Mouse (Mus musculus) kidney, postnatal 14 days (tissue): Measurements from ENCODE around the gene Gabbr2.

ENCODE experiments used
- DNase-seq: peaks from one replicate; pipeline ENCODE4 v3.0.0; 2022; ENCODE audit warnings: mixed read lengths

The Gabbr2 gene

GRCm38 (mm10) chr4:46811165-46811564, 180.5 kb downstream of the Gabbr2 start:
- no peak for DNase-seq

DNA sequence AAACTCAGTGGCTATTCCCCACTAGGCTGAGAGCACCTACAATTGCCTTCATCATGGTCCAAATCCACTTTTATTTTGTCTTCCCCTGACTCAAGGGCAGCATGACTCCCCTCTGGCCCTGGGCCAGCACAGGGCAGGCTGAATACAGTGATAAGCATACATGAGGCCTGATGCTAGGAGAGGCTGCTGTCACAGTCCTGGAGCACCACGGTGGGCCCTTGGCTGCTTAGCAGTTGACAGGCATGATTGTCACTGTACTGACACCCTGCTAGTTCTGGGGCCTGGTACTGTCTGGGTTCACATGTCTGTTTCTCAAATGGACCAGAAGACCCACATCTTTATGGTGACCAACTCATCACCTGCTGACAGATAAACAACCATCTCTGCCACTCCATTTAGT, 184.8 kb downstream of the Gabbr2 start:
- DNase-seq = no peak

DNA sequence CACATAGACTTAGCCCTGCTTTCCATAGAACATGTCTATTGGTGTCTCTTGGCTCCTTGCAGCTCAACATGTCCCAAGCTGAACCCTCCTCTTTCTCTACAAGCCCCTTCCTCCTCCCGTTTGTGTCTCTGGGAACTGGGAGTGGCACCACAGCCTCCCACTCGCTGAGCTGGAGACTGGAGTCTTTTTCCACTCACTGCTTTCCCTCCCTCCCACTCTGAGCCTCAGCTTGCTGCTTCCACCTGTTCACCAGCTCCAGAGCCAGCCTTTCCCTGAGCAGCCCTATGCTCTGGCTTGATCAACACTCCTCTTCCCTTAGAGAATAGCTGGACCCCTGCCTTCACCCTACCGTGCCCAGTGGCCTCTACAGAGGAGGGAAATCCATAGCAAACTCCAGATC, 185.8 kb downstream of the Gabbr2 start:
- DNase-seq = no peak

DNA sequence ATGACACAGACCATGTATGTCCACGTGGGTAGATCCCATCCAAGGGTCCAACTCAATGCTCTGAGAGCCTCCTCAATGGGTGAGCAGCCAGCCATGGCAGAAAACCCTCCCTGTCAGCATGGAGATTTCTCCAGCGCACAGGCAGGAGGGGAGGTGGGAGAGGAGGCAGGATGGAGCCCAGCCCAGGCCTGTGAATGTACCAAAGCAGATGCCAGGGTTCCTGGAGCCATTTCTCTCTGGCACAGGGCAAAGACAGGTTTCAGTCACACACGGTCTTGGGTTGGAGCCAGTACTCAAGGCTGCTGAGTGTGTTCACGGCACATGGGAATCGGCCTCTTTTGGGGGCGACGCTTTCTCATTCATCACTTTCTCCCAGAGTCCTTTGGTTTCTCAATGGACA, 189.3 kb downstream of the Gabbr2 start:
- DNase-seq = no peak

DNA sequence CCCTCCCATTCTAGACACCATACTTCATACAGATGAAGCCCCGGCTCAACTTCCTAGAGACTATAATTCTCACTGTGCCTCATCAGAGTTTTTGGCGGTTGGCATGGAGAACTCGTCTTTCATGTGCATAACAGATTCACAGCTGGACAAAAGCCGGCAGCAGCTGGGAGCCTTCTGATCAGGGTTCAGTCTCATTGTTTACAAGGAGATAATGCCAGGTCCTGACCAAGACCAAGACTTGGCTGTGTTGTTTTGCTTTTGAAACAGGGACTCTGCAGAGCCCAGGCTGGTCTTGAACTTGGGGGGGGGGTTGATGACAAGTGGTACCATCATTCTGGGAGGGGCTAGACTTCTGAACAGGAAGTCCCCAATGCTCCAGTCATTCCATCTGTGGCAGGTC, 191.8 kb downstream of the Gabbr2 start:
- no peak for DNase-seq

DNA sequence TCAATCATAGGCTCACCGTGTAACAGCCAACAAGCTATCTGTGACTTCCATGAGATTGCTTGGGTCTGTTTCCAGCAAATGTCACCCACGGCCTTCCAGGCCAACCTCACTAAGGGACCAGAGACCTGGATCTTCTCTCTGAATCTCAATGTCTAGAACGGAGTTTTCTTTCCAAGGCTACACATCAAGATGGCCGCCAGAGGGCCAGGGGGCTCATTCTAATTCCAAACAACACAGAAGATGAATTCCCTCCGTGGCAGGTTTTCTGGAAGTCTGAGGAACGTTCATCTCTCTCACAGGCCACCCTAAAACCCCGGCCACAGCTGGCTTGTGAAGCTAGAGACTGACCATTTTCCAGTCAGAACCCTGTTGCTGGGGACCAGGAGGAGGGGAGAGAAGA, 196.0 kb downstream of the Gabbr2 start:
- DNase-seq = no peak

GRCm38 (mm10) chr4:46794583-46794982, 197.1 kb downstream of the Gabbr2 start:
- DNase-seq = no peak

DNA sequence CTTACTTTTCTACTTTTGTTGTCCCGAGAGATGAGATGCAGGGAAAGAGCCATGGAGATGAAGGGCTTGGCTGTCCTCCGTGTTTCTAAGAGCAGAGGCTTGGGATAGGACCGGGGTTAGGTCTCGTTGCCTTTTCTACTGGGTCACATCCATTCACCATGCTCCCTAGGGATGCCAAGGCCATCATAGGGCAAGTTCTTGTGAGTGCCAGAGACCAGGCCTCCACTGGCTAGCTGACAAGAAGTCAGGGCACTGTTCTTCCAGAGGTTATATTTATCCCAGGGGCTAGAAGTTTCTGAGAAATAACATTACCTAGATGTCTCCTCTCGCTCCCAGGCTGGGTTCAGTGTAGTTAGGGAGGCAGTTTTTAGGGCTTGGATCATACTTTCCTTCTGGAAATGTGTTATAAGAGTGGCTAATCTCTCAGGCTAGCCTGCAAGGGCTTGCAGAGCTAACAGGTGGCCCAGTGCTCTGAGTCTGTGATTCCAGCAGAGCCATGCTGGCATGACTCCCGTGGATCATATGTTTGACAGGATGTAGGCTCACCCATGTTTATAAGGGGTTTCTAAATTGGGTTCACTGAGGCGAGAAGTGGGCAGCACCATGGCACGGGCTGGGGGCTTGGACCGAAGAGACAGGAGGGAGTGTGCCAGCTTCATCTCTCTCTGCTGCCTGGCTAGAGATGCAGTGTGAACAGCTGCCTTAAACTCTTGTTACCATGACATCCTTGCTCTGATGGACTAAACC, 199.2 kb downstream of the Gabbr2 start:
- DNase-seq = no peak

DNA sequence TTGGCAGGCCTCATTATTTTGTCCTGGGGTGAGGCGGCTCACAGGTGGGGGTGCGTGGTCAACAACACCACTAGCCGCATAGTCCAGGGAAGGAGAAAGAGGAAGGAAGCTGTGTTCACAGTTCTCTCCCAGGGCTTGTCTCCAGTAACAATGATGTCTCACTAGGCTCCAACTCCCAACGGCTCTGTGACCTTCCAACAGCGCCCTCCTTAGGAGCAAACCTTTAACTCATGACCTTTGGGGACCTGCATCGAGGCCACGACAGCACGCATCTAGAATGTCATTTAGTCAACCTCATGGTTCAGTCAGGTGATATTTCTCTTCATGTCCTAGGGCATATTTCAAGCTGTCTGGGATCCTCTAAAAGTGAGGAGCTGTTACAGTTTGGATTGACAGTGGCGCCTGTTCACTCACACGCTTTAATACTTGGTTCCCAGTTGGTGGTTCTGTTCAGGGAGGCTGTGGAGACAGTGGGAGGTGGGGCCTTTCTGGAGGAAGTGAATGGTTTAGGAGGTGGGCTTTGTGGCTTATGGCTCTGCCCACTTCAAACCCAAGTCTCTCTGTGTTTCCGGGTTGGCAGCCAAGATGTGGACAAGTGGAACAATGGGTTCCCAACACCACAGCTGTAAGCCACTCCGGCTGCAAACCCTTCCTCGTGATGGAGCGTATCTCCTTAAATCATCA, 200.3 kb downstream of the Gabbr2 start:
- DNase-seq = no peak

DNA sequence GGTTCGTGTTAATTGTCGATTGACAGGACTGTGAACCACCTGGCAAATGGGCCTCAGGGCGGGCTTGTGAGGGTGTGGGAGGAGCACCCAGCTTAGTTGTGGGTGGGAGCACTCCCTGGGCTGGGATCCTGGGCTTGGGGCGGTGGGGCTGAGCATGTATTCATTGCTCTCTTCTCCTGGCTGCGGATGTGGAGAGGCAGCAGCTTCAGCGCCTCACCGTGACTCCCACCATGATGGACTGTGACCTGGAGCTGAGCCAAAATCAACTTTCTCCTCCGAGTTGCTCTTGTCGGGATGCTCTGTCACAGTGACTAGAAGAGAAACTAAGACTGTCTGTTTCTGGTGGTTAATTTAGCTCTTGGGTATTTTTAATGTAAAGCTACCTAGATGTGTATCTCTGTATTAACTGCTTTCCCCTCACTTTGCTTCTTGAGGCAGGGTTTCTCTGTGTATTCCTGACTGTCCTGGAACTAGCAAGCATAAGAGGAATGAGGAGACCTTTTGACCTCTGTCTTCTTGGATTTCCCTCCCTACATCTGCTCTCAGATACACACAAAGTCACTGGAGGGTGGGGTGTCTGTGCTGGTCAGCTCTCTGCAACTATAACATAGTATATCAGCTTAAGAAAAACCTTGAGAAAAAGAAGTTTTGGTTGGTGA, 200.9 kb downstream of the Gabbr2 start:
- DNase-seq = peak; percentile 47

DNA sequence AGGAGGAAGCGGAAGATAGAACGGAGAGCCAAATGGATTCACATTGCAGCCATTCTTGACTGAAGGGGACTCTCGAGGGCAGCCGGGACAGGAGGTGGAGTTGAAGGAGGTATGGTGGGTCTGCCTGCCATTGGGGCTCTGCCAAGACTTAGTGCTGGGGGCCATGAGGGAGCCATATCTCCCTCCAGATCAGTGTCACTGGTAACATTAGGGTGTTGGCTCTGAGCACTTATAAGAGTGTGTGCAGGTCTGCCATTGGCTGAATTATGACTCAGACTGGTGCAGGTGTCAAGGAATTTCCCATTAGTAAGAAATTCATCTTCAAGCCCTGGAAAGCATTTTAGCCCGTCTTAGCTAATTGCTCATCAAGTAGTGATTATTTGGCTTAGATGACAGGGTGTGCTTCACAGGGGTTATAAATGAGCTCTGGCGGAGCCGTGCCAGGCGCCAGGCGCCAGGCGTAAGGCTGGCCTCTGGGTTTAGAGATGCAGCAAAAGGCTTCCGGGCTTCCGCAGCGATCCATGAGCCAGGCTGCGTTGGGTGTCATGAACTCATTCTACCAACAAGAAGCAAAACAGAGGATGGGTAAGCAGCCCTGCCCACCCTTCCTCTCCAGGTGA, 207.1 kb downstream of the Gabbr2 start:
- DNase-seq = no peak

DNA sequence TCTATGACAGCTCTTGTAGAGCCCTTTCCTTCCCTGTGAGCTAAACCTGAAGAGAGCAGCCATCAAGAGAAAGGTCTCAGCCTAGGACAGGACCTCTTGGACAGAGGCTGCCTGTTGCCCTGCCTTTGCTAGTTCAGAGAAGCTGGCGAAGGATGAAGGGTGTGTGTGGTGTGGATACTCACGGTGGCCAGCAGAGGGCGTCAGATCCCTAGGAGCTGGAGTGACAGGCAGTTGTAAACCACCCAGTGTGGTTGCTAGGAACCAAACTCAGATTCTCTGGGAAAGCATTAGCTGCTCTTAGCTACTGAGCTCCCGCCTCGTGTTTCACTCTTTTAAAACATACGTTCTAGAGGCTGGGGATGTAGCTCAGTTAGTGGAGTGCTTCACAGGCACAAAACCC, 210.6 kb downstream of the Gabbr2 start:
- no peak for DNase-seq

DNA sequence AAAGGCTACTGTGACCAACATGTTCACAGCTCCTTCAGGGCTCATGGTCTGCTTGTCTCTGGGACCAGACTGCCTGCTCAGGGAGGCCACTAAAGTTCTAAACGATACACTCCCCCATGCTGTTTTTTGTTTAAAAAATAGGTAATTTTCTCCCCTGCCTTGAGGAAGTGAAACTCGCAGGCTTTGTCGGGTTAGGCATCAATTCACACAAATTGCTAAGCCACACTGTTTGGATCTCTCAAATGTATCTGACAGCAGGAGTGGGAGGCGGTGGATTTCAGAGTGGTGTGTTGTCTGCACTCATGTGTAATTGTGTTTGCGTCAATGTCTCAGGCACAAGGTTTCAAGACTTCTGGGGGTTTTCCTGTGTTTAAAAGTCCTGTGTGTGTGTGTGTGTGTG, 215.7 kb downstream of the Gabbr2 start:
- DNase-seq = no peak

- DNase-seq = peak; percentile 23
These were observed 217.0 kb downstream of the Gabbr2 start for GRCm38 (mm10) chr4:46774652-46775051.

DNA sequence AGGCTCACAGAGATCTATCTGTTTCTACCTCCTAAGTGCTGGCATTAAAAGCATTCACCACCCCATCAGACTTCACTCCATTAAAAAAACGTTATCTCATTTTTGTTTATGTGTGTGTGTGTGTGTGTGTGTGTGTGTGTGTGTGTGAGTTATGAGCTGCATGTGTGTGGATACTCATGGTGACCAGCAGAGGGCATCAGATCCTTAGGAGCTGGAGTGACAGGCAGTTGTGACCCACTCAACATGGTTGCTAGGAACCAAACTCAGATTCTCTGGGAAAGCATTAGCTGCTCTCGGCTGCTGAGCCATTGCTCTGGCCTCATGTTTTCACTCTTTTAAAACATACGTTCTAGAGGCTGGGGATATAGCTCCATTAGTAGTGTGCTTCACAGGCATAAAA, 218.4 kb downstream of the Gabbr2 start:
- no peak for DNase-seq

DNA sequence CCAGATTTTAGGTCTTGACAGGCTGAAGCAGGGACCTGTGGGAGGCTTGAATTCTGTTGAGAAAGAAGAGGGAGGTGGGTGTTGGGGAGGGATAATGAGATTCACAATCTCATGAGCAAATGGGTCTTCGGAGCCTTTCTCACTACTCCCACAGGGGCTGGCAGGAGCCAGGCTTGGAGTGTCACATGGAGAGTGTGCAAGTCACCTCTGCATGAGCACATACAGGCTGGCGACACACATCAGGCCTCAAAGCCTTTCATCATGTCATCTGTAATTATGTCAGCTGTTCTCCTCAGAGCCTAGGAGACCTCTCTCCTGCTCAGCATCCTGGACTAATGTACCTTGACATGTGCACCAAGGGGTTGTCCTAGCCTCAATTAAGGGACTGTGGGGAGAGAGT, 219.1 kb downstream of the Gabbr2 start:
- DNase-seq = no peak

GRCm38 (mm10) chr4:46771116-46771515, 220.6 kb downstream of the Gabbr2 start:
- DNase-seq = no peak

DNA sequence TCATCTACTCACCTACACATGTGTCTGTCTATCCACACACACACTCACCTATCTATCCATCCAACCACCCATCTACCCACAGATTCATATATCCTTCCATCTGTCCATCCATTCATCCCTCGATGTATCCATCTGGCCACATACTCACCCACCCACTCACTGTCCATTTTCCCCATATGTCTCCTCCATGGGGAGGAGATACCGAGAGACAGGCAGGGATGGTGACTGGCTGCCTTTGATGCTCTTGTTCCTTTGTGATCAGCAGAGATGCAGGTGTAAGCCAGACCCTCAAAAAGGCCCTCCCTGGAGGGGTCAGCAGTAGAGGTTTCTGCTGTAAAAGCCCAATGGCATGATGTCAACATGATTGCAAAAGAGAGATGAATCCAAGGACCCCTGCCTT, 221.0 kb downstream of the Gabbr2 start:
- DNase-seq = no peak

DNA sequence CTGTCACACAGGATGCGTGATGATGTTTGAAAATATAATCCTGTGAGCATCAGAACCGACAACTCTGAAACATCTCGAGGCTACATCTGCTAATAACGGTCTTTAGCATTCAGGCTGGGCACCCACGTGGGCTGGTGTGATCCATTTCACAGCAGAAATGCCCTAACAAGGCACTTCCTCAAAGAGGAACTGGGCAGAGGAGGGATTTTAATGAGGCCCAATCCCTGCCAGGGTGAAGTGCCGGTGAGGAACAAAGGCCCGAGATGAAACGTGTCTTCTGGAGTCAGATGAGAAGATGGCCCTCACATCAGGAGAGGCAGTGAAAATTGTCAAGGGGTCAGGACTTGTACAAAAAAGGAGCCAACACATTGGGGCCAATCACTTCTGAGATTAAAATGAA, 221.6 kb downstream of the Gabbr2 start:
- DNase-seq = no peak

DNA sequence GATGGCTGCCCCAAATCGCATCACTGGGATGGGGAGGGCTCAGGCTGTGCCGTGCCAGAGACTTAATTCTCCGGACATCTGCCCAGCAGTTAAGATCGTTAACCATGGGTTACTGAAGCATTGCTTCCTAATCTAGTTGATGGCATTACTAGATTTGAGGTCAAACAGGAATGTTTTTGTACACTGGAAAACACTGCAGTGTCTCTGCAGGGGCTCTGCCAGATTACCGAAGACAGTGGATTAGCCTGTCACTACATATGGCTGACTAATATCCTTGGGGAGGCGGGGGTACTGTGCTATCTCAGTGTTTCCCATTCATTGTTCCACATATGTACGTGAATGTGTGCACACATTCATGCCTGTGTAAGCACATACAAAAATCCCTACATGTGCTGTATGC, 225.3 kb downstream of the Gabbr2 start:
- DNase-seq = no peak

- peak; percentile 2 for DNase-seq
These were observed 231.8 kb downstream of the Gabbr2 start for GRCm38 (mm10) chr4:46759838-46760237.

GRCm38 (mm10) chr4:46758340-46759041, 233.2 kb downstream of the Gabbr2 start:
- DNase-seq = no peak
